Mouse (Mus musculus): ENCODE results near the gene Ceacam2. TPM values are rescaled to one million over a fixed set of nuclear protein-coding genes. Genes with fewer than 3 reads are reported as not detected.
"Not testable (repeated sequence)": the region's sequence is repeated elsewhere in the genome, so short reads cannot be mapped to it uniquely, and the experiment has no call there.

Gene Ceacam2
- under 1 TPM; 0.27 to 0.28 TPM for total RNA-seq (2021)

DNA sequence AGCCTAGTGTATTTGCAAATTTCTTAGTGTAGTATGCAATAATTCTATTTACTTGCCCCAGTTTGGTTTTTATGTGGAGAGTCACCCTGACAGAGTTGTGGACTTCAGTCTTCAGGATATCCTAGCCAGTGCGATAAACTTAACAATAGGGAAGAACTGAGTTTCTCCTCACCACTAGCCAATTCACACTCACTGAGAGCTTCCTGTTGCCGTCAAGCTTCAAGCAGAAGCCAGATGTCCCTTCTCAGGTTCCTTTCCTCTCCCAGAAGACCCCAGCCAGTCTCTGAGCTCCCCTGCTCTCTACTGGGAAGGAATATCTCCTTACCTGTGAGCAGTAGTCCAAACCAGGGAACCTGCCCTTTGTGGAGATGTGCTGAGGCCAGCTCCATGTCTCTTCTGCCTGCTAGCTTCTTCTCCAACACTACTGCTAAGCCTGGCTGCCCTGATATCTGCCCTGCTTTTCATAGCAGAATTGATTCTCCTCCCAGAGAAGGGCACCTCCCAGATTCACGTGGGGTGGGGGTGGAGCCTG, at the start of gene Ceacam2:
TSS of gene Ceacam2 (minus strand) at position 482 of the 532 bp plus-strand sequence.
- DNase-seq (ENCODE audit: extremely low spot score in 1 of 2, low spot score in 1 of 2) = not testable (repeated sequence)

DNA sequence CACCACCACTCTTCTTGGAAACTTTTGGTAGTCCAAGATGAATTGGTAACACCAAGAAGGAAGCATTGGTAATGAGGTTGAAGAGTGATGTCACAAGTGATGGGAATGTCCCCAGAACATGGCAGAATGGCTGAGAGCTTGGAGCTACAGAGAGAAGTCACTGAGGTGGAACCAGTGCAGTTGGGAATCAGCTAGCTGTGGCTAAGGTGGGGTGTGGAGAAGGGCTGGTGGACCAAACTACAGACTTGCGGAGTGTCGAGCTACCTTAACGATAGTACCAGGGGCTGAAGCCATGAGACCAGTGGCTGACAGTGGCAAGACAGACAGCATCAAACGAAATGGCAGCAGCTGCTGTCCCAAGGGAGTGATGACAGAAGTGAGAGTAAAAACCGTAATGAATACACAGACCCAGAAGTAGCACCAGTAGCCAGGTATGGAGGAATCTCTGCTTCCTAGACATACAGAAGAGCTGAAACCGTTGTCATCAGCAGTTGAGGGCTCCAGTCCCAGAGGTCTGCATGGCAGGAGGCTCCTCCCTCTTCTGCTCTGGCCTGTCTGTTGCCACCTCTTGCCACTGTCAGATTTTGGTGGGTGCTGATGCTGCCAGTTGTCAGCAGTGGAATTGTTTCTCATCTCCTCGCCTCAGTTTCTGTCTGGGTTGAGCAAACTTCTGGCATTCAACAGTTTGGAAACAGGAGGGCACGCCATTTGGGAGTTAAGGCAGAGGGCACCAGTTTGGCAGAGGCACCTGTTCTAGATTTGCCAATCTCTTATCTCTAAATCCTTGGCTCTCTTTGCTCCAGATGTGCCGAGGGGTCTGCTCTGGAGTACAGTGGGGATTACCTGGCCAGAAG, 45.9 kb upstream of the Ceacam2 start:
- no peak for DNase-seq (ENCODE audit: extremely low spot score in 1 of 2, low spot score in 1 of 2)

DNA sequence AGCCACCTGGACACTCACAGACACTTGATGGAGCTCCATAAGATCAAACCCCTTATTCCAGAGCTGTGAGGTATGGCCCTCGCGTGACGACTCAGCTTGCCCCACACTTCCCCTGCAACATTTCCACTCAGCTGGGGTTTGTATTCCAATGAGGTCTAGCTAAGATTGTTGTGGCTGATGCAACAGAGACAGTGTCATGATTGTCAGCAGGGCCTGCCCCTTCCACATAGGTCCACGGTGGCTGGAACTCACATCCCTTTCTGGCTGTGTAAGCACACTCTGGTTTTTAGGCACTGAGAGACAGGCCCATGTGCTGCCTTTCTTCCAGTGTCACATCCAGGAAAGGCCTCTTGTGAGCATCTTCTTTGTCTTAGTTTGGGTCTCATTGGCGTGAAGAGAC, 45.0 kb upstream of the Ceacam2 start:
- DNase-seq (ENCODE audit: extremely low spot score in 1 of 2, low spot score in 1 of 2) = no peak

DNA sequence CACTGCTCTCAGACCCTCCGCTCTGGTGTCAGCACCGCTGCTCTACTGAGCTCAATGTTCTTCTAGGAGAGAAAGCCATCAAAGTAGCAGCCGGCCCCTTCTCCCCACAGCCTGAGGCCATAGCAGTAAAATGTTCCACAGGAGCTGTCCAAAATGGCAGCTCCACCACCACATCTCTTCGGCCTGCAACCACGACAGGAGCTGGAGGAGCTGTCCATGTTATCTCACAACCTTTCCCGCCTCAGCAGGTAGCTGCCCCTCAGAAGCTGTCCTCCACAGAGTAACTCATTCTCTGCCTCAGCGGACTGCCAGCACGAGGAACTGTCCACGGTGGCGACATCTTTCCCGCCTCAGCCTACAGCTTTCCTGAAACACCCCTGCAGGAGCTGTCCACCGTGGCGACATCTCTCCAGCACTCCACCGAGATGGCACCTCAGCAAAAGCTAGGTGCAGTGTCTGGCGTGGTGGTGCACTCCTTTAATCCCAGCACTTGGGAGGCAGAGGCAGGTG, 42.7 kb upstream of the Ceacam2 start:
- no peak for DNase-seq (ENCODE audit: extremely low spot score in 1 of 2, low spot score in 1 of 2)

DNA sequence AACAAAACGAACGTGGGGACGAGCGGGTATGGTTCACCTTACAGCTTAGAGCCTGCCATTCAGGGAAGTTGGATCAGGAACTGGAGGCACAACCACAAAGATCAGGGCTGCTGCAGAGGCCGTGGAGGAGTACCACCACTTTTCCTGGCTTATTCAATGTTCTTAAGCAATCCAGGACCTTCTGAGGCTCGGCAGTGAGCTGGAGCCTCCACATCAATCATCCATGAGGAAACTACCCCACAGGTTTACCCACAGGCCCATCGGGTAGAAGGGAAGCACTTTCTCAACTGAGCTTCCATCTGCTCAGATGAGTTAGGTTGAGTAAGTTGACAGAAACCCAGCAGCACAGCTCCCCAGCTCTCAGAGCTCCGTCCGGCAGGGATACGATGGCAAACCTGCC, 39.8 kb upstream of the Ceacam2 start:
- DNase-seq (ENCODE audit: extremely low spot score in 1 of 2, low spot score in 1 of 2) = no peak

DNA sequence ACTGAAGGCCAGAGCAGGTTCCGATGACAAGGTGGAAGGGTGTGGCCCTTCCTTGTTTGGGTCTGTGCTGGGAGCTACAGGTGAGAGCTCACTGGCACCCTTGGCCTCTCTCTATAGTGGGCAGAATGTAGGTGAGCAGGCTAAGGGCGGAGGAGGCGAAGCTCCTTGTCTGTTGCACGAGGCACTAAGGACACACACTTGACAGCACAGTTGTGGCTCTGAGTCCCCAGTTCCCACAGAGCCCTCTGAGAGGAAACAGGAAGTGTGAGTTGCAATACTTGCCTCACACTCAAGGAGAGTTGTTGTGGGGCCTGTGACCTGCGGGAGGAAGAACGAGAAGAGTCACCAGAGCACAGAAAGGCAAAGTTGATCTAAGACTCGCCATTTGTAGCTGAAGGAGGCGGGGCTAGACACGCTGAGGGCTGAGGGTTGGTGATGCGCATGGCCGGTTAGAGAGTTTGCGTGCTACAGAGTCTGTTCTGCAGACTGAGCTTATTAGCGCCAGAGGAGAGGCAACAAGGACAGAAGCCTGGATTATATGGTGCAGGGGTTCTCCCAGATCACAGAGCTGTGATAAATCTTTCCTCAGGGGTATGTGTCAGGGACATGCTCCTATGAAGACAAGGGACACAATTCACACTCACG, 37.3 kb upstream of the Ceacam2 start:
- DNase-seq (ENCODE audit: extremely low spot score in 1 of 2, low spot score in 1 of 2) = not testable (repeated sequence)

DNA sequence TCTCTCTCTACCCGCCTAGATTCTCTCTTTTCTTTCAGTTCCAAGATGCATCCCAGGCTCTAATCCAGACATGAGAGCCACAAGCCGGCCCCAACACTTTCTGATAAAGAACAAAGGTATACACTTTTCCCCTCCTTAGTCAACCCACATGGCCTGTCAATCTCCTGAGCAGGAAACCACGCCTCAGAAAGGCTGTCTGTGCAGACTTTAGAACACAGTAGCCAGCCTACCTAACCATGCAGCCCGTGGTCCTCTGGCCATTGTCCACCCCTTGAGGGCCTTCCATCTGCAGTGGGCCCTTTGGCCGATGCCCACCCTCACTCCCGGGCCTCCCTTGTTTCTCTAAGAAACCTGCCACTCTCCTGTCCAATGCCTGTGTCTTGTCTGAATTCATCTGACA, 36.7 kb upstream of the Ceacam2 start:
- DNase-seq (ENCODE audit: extremely low spot score in 1 of 2, low spot score in 1 of 2) = not testable (repeated sequence)

DNA sequence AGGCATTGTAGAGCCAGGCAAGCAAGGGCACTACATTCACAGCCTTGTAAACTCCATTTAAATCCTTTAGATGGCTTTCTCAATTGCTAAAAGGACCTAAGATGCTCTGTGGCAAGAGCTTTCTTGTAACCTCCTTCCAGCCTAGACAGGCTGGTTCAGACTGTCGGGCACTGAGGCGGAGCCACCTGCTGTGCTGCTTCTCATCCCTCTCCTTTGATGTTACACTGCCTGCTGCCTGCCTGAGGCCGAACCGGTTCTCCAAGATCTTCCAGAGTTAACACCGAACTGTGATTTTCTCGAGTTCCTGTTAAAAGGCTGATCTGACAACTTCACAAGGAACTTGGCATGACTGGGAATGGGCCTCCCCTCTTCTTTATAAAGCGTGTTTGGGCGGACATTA, 36.2 kb upstream of the Ceacam2 start:
- no peak for DNase-seq (ENCODE audit: extremely low spot score in 1 of 2, low spot score in 1 of 2)

DNA sequence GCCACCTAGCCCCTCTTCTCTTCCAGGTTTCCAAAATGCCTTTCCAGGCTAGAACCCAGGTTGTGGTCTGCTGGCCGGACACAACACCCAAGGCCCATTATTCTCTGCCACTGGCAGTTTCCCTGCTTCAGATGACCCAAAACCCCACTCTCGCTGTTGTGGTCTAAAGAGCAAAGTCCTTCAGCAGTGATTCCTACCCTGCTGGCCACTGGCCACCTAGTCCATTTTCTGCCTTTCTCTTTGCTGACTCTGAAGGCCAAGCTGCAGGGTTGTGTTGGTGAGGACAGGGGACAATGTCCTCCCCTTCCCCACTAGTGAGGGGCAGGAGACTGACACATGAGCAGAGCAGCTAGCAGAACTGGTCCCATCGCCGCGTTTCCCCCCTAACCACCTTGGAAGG, 35.4 kb upstream of the Ceacam2 start:
- no peak for DNase-seq (ENCODE audit: extremely low spot score in 1 of 2, low spot score in 1 of 2)

DNA sequence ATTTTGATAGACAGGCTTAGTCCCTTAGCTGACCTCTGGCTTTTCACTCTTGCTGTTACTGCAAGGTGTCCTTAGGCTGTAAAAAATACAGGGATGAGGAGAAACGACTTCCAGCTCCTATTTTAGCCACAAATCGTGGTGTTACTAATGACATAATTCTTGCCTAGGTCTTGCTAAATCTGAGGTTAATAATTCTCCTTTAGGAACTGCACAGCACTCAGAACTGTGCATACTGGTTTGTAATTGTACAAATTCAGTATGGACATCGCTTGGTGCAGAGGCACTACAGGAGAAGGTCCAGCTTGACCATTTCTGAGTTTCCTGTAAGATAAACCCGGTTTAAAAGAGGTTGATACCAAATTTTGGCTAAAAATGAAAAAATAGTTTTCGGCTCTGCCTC, 34.1 kb upstream of the Ceacam2 start:
- DNase-seq (ENCODE audit: extremely low spot score in 1 of 2, low spot score in 1 of 2) = not testable (repeated sequence)

DNA sequence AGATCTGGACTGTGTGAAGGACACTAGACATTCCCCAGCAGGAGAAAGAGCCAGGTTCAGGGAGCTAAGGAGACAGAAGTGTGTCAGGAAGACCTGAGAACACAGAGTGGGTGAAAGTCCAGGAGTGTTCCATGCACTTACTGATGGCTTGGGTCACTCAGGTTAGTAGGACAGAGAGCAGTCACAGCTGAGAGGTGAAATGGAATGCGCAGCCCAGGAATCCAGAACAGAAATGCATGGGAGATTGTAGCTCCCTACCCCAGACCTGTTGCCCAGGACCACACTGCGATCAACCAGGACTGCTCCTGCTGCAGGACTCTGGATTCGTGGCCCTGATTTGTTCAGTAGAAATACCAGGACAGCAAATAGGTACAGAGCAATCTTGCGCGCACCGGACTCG, 29.1 kb upstream of the Ceacam2 start:
- DNase-seq (ENCODE audit: extremely low spot score in 1 of 2, low spot score in 1 of 2) = no peak

DNA sequence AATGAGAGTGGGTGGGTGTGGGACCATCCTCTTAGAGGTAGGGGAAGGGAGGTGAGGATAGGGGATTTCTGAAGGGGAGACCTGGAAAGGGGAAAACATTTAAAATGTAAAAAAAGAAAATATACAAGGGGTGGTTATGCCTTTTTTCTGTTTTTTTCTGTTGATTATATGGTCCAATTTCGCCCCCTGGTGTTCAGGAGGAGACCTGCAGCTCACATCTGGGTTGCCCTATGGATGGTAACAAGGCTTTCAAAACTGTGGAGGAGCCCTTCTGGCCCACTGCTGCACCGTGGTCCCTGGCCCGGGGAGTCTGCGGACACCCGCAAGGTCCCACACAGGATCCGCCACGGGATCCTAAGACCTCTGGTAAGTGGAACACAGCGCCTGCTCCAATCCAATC, 1.8 kb upstream of the Ceacam2 start:
- peak in 1 of 2 experiments; percentile 10 for DNase-seq (ENCODE audit: extremely low spot score in 1 of 2, low spot score in 1 of 2)

DNA sequence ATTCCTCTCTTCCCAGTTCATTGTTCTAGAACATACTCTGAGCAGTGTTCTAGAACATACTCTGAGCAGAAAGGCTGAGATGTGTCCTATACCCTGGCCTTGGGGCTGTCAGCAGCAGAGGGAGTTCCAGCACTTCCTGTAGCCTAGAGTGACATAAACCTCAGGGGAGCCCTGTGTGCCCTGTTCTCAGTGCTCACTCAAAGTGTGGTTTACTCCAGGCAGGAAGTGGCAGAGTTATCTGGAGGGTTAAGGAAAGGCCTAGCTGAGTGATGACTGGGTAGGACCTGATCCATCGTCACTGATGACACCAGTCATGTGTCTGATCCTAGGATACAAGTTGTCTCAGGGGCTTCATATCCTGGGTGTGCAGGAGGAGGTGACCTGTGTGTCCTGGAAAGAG, 297 bp upstream of the Ceacam2 start:
- not testable (repeated sequence) for DNase-seq (ENCODE audit: extremely low spot score in 1 of 2, low spot score in 1 of 2)

DNA sequence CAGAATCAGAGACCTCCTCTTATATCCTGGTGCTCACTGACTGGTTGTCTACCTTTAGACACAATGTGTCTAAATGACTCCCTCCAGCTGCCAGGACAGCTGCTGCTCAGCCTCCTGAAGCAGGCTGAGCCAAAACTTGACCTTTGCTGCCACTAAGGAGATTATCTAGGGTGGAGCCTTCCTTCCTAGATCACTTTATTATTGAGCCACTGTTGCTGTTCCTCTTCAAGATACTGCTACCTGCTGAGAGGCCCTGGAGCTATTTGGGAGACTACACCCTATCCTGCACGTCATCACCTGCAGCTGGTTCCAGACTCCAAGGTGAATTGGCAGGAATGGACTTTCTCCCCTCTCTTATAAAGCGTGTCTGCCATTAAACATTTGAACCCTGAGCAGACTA, 8.8 kb downstream of the Ceacam2 start:
- DNase-seq (ENCODE audit: extremely low spot score in 1 of 2, low spot score in 1 of 2) = no peak

DNA sequence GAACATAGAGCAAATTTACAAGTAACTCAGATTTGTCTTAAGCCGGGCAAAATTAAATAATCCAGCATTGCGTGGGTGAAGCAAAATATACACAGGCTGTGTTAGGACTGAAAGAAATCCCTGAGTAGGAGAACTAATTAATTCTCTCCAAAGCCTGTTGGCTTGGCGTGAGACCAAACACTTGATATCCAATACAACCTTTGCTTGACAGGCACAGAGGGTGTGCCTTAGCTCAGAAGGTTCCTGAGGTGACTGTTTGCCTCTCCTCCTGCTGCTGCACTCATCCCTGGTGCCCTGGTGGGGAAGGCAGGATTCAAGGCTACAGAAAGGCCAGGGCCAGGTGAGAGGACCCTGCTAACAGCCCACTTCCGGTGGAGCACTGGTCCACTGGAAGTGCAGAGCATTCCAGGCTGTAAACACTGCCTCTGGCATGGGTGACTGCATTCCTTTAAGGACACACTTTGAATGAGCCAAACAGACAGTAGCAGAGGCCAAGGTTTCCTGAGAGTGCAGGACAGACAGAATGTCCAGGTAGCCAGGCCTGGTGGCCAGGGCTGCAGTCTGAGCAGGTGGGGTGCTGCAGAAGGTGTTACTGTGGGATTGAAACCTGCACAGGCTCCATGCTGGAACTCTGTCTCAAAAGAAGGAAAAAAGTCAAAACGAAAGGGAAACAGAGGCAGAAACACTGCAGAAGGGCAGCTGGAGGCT, 23.4 kb downstream of the Ceacam2 start:
- not testable (repeated sequence) for DNase-seq (ENCODE audit: extremely low spot score in 1 of 2, low spot score in 1 of 2)

DNA sequence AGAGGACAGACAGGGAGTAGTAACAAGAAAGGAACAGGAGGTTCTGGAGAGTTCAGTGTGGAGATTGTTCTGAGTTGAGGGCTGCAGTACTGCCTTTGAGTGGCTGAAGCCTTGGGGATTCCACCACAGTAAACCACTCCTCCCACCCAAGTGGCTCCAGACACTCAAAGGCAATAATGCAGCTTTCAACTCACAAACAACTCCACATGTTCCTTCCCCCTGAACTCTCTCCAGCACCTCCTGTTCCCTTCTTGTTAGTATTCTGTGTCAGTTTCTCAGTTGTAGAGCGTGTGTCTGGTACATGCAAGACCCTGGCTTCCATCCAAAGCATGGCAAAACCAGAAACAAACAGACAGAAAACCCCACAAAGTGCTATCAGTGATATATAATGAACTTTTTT, 24.0 kb downstream of the Ceacam2 start:
- not testable (repeated sequence) for DNase-seq (ENCODE audit: extremely low spot score in 1 of 2, low spot score in 1 of 2)

DNA sequence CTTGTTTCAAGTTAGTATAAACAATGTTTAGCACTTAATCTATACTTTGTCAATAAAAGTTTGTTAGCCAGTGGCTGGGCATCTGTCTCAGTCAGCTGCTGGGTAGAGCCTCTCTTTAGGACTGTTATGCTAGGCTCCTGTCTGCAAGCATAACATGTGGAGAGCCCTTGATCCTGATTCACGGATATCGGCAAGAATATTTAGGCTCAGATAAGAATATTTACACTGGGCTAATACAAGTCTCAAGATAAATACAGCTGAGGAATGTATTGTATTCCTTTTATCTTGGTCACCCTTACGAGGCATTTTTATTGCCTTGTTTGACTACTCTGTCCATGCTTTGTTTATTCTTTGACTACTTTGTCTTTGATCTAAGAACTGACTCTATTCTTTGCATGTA, 29.7 kb downstream of the Ceacam2 start:
- DNase-seq (ENCODE audit: extremely low spot score in 1 of 2, low spot score in 1 of 2) = no peak

DNA sequence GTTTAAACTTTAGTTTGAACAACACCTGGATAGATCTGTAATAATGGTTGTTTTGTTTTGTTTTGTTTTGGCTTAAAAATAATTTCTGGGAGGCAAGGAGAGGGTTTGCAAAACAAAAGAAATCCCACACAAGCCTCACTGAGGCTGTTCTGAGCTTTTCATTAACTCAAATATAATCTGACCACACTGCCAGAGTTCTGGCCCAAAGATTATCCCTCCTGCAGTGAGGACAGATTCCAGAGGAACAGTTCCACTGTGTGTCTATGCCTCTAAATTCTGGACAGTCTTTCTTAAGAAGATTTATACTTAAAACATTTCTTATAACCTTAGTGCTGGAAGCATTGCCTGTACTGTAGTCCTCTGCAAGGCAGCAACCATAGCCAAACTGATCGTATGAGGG, 45.0 kb downstream of the Ceacam2 start:
- DNase-seq (ENCODE audit: extremely low spot score in 1 of 2, low spot score in 1 of 2) = no peak

DNA sequence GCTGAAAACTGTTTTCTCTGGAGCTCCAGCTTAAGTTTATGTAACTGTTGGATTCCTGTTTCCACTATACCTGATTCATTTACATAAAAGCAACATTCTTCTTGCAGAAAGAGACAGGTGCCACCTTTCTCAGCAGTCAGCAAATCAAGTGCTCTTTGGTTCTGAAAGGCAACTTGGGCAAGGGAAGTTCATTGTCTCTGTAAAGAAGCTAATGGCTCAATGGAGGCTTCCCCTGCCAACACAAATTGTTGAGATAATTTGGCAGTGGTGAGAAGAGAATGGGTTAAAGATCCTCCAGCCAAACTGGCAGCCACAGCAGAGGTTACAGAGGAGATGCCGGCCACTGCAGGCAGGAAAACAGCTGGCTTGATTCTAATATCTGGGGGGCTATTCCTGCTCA, 49.0 kb downstream of the Ceacam2 start:
- DNase-seq (ENCODE audit: extremely low spot score in 1 of 2, low spot score in 1 of 2) = not testable (repeated sequence)

DNA sequence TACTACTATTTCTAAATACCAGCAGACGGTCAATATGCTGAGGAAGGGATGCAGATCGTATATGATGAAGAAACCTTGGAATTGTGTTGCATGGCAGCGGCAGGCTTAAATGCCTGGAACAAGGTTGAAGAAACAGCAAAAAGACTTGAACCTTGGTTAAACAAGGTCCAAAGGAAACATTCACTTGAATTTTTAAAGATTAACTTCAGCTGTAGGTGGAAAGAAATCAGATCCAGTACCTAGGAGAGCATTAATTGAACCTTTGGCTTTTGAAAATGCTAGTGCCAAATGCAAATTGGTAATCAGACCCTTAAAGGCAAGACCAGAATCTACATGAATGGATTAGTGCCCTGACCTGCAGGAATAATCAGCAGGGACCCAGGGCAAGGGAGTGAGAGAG, 50.3 kb downstream of the Ceacam2 start:
- not testable (repeated sequence) for DNase-seq (ENCODE audit: extremely low spot score in 1 of 2, low spot score in 1 of 2)

DNA sequence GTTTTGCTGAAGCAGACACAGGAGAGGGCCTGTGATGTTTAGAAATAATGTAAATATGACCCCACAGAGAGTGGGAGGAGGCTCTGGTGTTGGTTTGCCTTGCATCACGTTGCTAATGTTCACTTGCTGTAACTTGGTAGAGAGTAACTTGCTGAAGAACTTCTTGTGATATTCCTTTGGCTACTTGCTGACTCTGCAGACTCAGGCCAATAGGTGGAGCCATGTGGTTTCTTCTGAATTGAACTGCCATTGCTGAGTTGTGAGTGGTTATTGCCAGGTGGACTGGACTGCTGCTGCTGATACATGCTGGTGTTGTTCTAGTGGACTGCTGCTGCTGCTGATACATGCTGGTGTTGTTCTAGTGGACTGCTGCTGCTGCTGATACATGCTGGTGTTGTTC, 53.5 kb downstream of the Ceacam2 start:
- peak in 1 of 2 experiments; percentile 33 for DNase-seq (ENCODE audit: extremely low spot score in 1 of 2, low spot score in 1 of 2)

All from layer of hippocampus, postnatal 25 days (tissue).